Mouse (Mus musculus) MEL (cell line): ENCODE results near the gene Dpep2nb. TPM values are rescaled to one million over a fixed set of nuclear protein-coding genes. Genes with fewer than 3 reads are reported as not detected.

Source experiments
- DNase-seq: peaks from one replicate; pipeline ENCODE4 v3.0.0; 2011; ENCODE audit warnings: low read depth, low spot score
- H3K27ac ChIP-seq: 2 replicates; pipeline ENCODE4 v1.5.1; 2012; ENCODE audit warnings: low read depth, mild to moderate bottlenecking, control low read depth, low read length, moderate library complexity; ENCODE audit not compliant: control insufficient read depth
- H3K27me3 ChIP-seq, 2 experiments: fragments of 150-350 bp in 1 of 2; sonication (generic) in 1 of 2; 2 replicates each; pipeline ENCODE4 v1.6.1; 2012; ENCODE audit warnings: low read length in 2 of 2, mild to moderate bottlenecking in 2 of 2, improper control_type of control experiment in 1 of 2, moderate library complexity in 1 of 2; ENCODE audit not compliant: insufficient read depth in 2 of 2, control insufficient read depth in 1 of 2
- H3K36me3 ChIP-seq, 2 experiments: 2 replicates each; pipeline ENCODE4 v1.6.1; 2012 to 2014; ENCODE audit warnings: low read length in 2 of 2, improper control_type of control experiment in 1 of 2, inconsistent platforms in 1 of 2, mild to moderate bottlenecking in 1 of 2; ENCODE audit not compliant: insufficient read depth in 2 of 2, control insufficient read depth in 1 of 2
- H3K4me1 ChIP-seq, 2 experiments: fragments of 150-350 bp in 1 of 2; sonication (generic) in 1 of 2; 2 replicates each; pipeline ENCODE4 v1.6.1; 2012; ENCODE audit warnings: low read length in 2 of 2, improper control_type of control experiment in 1 of 2, mild to moderate bottlenecking in 1 of 2; ENCODE audit not compliant: insufficient read depth in 2 of 2, control insufficient read depth in 1 of 2
- H3K4me3 ChIP-seq, 2 experiments: fragments of 150-350 bp in 1 of 2; sonication (generic) in 1 of 2; 2 replicates each; pipeline ENCODE4 v1.5.1; 2012; ENCODE audit warnings: low read depth in 2 of 2, low read length in 2 of 2, mild to moderate bottlenecking in 2 of 2, moderate library complexity in 2 of 2, control low read depth in 1 of 2, improper control_type of control experiment in 1 of 2; ENCODE audit not compliant: control insufficient read depth in 1 of 2, insufficient read depth in 1 of 2
- H3K79me2 ChIP-seq: 2 replicates; pipeline ENCODE4 v1.6.1; 2012; ENCODE audit warnings: mild to moderate bottlenecking, low read length, moderate library complexity; ENCODE audit not compliant: control insufficient read depth, poor library complexity, insufficient read depth
- H3K9ac ChIP-seq: 2 replicates; pipeline ENCODE4 v1.6.1; 2012; ENCODE audit warnings: low read depth, mild to moderate bottlenecking, control low read depth, low read length, moderate library complexity; ENCODE audit not compliant: control insufficient read depth, poor library complexity, severe bottlenecking
- H3K9me3 ChIP-seq: fragments of 150-350 bp; sonication (generic); replicated peaks from 2 replicates; pipeline ENCODE4 v1.6.1; 2012; ENCODE audit warnings: mild to moderate bottlenecking, low read length, improper control_type of control experiment, moderate library complexity; ENCODE audit not compliant: insufficient read depth
- CTCF ChIP-seq, 3 experiments: IDR thresholded peaks in 2 of 3; conservative IDR thresholded peaks in 1 of 3; 2 replicates each; pipeline ENCODE4 v1.5.1; 2011 to 2012; ENCODE audit warnings: low read length in 3 of 3, low read depth in 2 of 3, mild to moderate bottlenecking in 2 of 3, improper control_type of control experiment in 1 of 3, inconsistent platforms in 1 of 3, mixed read lengths in 1 of 3, moderate library complexity in 1 of 3; ENCODE audit not compliant: control insufficient read depth in 1 of 3, insufficient read depth in 1 of 3, poor library complexity in 1 of 3, severe bottlenecking in 1 of 3
- EP300 ChIP-seq, 2 experiments: IDR thresholded peaks; 2 replicates each; pipeline ENCODE4 v1.6.1; 2011; ENCODE audit warnings: improper control_type of control experiment in 2 of 2, low read length in 2 of 2, low read depth in 1 of 2, mild to moderate bottlenecking in 1 of 2
- ETS1 ChIP-seq: IDR thresholded peaks from 2 replicates; pipeline ENCODE4 v1.6.1; 2012; ENCODE audit warnings: low read depth, mild to moderate bottlenecking, inconsistent platforms, low read length, improper control_type of control experiment, moderate library complexity
- GABPA ChIP-seq: IDR thresholded peaks from 2 replicates; pipeline ENCODE4 v1.6.1; 2012; ENCODE audit warnings: low read depth, mild to moderate bottlenecking, inconsistent platforms, low read length, improper control_type of control experiment, moderate library complexity
- GATA1 ChIP-seq: IDR thresholded peaks from 2 replicates; pipeline ENCODE4 v1.6.1; 2011; ENCODE audit warnings: low read depth, low read length, improper control_type of control experiment
- MAZ ChIP-seq: IDR thresholded peaks from 2 replicates; pipeline ENCODE4 v1.6.1; 2012; ENCODE audit warnings: low read depth, mild to moderate bottlenecking, inconsistent platforms, low read length, improper control_type of control experiment
- MEF2A ChIP-seq: IDR thresholded peaks from 2 replicates; pipeline ENCODE4 v1.6.1; 2014; ENCODE audit warnings: low read depth, mild to moderate bottlenecking, inconsistent platforms, low read length, improper control_type of control experiment; ENCODE audit not compliant: poor library complexity, insufficient replicate concordance, severe bottlenecking; ENCODE audit errors: extremely low read depth
- NRF1 ChIP-seq: IDR thresholded peaks from 2 replicates; pipeline ENCODE4 v1.6.1; 2014; ENCODE audit warnings: low read depth, mild to moderate bottlenecking, inconsistent platforms, low read length, improper control_type of control experiment, moderate library complexity; ENCODE audit not compliant: poor library complexity, insufficient read depth, severe bottlenecking
- POLR2AphosphoS2 ChIP-seq: IDR thresholded peaks from 2 replicates; pipeline ENCODE4 v1.6.1; 2011; ENCODE audit warnings: low read length, improper control_type of control experiment
- RAD21 ChIP-seq: IDR thresholded peaks from 2 replicates; pipeline ENCODE4 v1.6.1; 2011; ENCODE audit warnings: mild to moderate bottlenecking, low read depth, low read length, improper control_type of control experiment
- SIN3A ChIP-seq: IDR thresholded peaks from 2 replicates; pipeline ENCODE4 v1.6.1; 2012; ENCODE audit warnings: low read length, improper control_type of control experiment, inconsistent platforms
- SMC3 ChIP-seq: IDR thresholded peaks from 2 replicates; pipeline ENCODE4 v1.6.1; 2011; ENCODE audit warnings: low read depth, low read length, improper control_type of control experiment
- TCF12 ChIP-seq: IDR thresholded peaks from 2 replicates; pipeline ENCODE4 v1.6.1; 2014; ENCODE audit warnings: low read depth, mild to moderate bottlenecking, inconsistent platforms, low read length, improper control_type of control experiment, moderate library complexity
- USF1 ChIP-seq: IDR thresholded peaks from 2 replicates; pipeline ENCODE4 v1.6.1; 2014; ENCODE audit warnings: low read depth, mild to moderate bottlenecking, inconsistent platforms, low read length, improper control_type of control experiment, moderate library complexity
- ZC3H11A ChIP-seq: IDR thresholded peaks from 2 replicates; pipeline ENCODE4 v1.6.1; 2012; ENCODE audit warnings: low read depth, mild to moderate bottlenecking, inconsistent platforms, low read length, improper control_type of control experiment
- polyA plus RNA-seq, 2 experiments: library from polyadenylated mRNA; stranded (reverse) in 1 of 2; unstranded in 1 of 2; fragments of >175 nt in 1 of 2; fragments of >200 nt in 1 of 2; gene quantifications; 2 replicates each; pipeline versions ENCODE4 v1.2.1 to v1.2.4; 2012; ENCODE audit warnings: low replicate concordance in 2 of 2, low read depth in 1 of 2; ENCODE audit not compliant: insufficient read length in 2 of 2, insufficient read depth in 1 of 2, missing spikeins in 1 of 2
- total RNA-seq: library from RNA; depleted of rRNA; stranded (reverse); fragments of 300-350 nt; gene quantifications from 2 replicates; pipeline ENCODE4 v1.2.3, GENCODE M21; 2012

The Dpep2nb gene
- total and polyA plus RNA-seq, 3 experiments = 0.14 TPM; not detected in 2

DNA sequence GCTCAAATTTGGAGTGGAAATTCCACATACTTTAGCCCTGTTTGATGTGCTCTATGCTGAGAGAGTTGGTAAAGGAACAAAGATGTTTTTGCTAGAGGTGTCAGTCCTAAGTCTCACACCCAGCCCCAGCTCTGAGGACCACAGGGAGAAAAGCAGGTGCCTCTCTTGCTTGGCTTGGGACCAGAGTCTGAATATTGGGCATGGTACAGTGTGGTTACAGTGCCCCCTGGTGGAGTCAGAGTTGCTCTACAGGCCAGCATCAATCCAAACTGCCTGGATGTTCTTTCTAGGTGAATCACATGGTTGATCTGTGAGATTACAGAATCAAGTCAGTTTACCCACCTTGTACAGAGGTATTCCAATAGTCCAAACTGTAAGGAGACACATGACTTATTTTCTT is 16.7 kb upstream of the Dpep2nb start:
- H3K4me1 ChIP-seq = peaks cover 5 to 6% of the 10 kb centered on the region in 2 experiments; a peak in 3 of 4 replicates
- no peak overlapping the region for H3K4me3 ChIP-seq
- peak; percentile 81 for DNase-seq
- no peaks in the 10 kb centered on the region for H3K79me2 ChIP-seq
- TF ChIP-seq TCF12 (no peak), ZC3H11A (peak; percentile 93), NRF1 (no peak), GATA1 (peak; percentile 26; the same call in 1 of the 2 replicates), MEF2A (no peak), RAD21 (peak; percentile 97), CTCF (IDR thresholded peaks at IDR 0.05 in 2 of 3, conservative IDR thresholded peaks at IDR 0.05 in 1 of 3; ENCODE audit: control insufficient read depth in 1 of 3, insufficient read depth in 1 of 3, low read depth in 2 of 3, low read length in 3 of 3, poor library complexity in 1 of 3, severe bottlenecking in 1 of 3) (peak; percentile 92 to 96 (median 93)), USF1 (no peak), MAZ (no peak), ETS1 (no peak), SMC3 (peak; percentile 96)
- no peak overlapping the region for H3K27ac ChIP-seq
- no peak overlapping the region for H3K9ac ChIP-seq
- peaks cover 0 to 10% of the 10 kb centered on the region in 2 experiments; a peak in 2 of 4 replicates for H3K36me3 ChIP-seq
- no peaks in the 10 kb centered on the region for H3K27me3 ChIP-seq
- no peaks in the 10 kb centered on the region for H3K9me3 ChIP-seq

DNA sequence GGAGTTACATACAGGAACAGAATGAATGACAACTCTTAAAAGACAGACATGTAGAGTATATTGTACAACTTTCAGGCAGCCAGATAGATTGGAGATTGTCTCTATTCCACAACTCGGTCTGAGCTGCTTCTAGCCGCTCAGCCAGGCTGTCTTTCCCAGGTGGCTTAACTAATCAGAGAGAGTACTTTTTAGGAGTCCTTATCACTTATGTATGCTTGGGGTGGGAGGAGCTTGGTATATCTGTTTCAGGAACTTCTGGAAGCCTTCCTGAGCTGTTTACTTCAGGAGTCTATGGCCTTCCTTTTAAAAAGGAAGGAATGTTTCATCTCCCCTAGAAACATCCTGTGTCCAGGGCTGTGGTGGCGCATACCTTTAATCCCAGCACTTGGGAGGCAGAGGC is 12.3 kb upstream of the Dpep2nb start:
- peaks cover 0 to 26% of the 10 kb centered on the region in 2 experiments; a peak in 3 of 4 replicates for H3K36me3 ChIP-seq
- TF ChIP-seq POLR2AphosphoS2 = no peak
- TF ChIP-seq EP300 (IDR thresholded peaks at IDR 0.05; ENCODE audit: low read depth in 1 of 2, low read length in 2 of 2) = 0 out of 4 replicates have a peak, but pooled peaks of 1 of the 2 experiments have one; percentile 15
- TF ChIP-seq SIN3A = peak; percentile 44; the same call in 1 of the 2 replicates
- peak; percentile 47; the same call in 1 of the 2 replicates for TF ChIP-seq GATA1
- TF ChIP-seq ETS1 = 0 out of 2 replicates have a peak, but pooled peaks have one; percentile 6
- TF ChIP-seq GABPA = no peak
- TF ChIP-seq, all 39 proteins: peak for 4
- Histone ChIP-seq H3K79me2 (no peaks in the 10 kb centered on the region), H3K27ac (peak overlapping the region; percentile 58), H3K9ac (no peak overlapping the region), H3K4me1 (peaks cover 15 to 19% of the 10 kb centered on the region in 2 experiments), H3K4me3 (no peak overlapping the region), H3K27me3 (no peaks in the 10 kb centered on the region), H3K9me3 (no peaks in the 10 kb centered on the region)
- peak; percentile 40 for DNase-seq
